Mouse (Mus musculus) liver, postnatal 0 days (tissue): ENCODE measurements around the gene Hist1h4d.

Source experiments
- CTCF ChIP-seq: sonication (generic); IDR thresholded peaks from 2 replicates; pipeline ENCODE4 v1.5.1; 2016; ENCODE audit warnings: antibody characterized with exemption, low read depth
- EP300 ChIP-seq: IDR thresholded peaks from 2 replicates; pipeline ENCODE4 v1.6.1; 2016; ENCODE audit warnings: antibody characterized with exemption, low read depth, mild to moderate bottlenecking

DNA sequence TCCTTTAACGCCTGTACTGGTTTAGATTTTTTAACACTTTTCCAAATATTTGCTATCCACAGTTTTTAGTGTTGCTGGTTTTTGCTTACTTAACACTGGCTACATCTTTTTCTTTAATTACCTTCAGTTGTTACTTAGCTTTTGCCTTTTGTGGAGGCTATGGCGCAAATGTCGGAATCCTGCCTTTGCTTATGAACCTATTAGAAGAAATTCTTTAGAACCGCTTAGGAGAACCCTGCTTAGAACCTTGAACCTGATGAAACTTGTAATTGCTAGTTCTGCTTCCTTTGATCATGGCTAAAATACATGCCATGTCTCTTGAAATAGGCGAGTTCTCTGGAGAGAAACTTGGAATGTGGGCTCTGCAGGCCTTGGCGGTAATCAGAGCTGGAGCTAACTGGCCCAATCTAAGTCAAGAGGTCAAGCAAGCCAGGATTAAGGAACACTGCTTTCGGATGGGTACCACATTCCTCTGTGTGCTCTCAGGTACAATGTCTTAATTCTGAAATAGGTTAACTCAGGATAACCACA is 5.0 kb upstream of the Hist1h4d start:
- TF ChIP-seq EP300 (no peak), CTCF (no peak)
